Mouse (Mus musculus) central nervous system, embryonic 11.5 days (tissue): ENCODE measurements around the gene Krtap4-9. TPM values are rescaled to one million over a fixed set of nuclear protein-coding genes. Genes with fewer than 3 reads are reported as not detected.

Experiments used
- polyA plus RNA-seq: library from polyadenylated mRNA; depleted of rRNA; stranded (reverse); fragments of >200 nt; gene quantifications from 2 replicates; pipeline ENCODE4 v1.2.3, GENCODE M21; 2012; rRNA removed

Gene Krtap4-9
- not detected in 2 replicates for polyA plus RNA-seq

GRCm38 (mm10) chr11:99784900-99785299 is at the start of gene Krtap4-9:
TSS of gene Krtap4-9 (plus strand) at chr11:99785200.

GRCm38 (mm10) chr11:99772813-99773212 is 12.2 kb upstream of the Krtap4-9 start, which contains the start of gene Gm11595:
TSS of gene Gm11595 (minus strand) at chr11:99772913.

GRCm38 (mm10) chr11:99780604-99781003 is 4.4 kb upstream of the Krtap4-9 start, which contains the start of gene Krtap4-8:
TSS of gene Krtap4-8 (minus strand) at chr11:99780704.

GRCm38 (mm10) chr11:99793367-99793766 is 8.4 kb downstream of the Krtap4-9 start, which contains the start of gene Gm11596:
TSS of gene Gm11596 (minus strand) at chr11:99793467.

GRCm38 (mm10) chr11:99798832-99799231 is 13.8 kb downstream of the Krtap4-9 start, which contains the start of gene Gm11569:
TSS of gene Gm11569 (minus strand) at chr11:99798932.

GRCm38 (mm10) chr11:99804346-99804745 is 19.3 kb downstream of the Krtap4-9 start, which contains the start of gene Gm11554:
TSS of gene Gm11554 (minus strand) at chr11:99804446.

GRCm38 (mm10) chr11:99809792-99810191 is 24.8 kb downstream of the Krtap4-9 start, which contains the start of gene Krtap4-13:
TSS of gene Krtap4-13 (minus strand) at chr11:99809892.

GRCm38 (mm10) chr11:99815566-99815965 is 30.6 kb downstream of the Krtap4-9 start, which contains the start of gene Gm11564:
TSS of gene Gm11564 (minus strand) at chr11:99815666.

Other genes with a start within 250 kb of the Krtap4-9 start
- gene Krt40, start 242.0 kb upstream of the Krtap4-9 start, polyA plus RNA-seq: 0.07 TPM in 1 of 2 replicates, not detected in the other
- not detected in 2 replicates for gene Krtap3-3, start 234.3 kb upstream of the Krtap4-9 start, polyA plus RNA-seq
- not detected in 2 replicates for gene Krtap3-2, start 228.3 kb upstream of the Krtap4-9 start, polyA plus RNA-seq
- gene Gm11939, start 225.7 kb upstream of the Krtap4-9 start, polyA plus RNA-seq: not detected in 2 replicates
- gene Krtap3-1, start 218.6 kb upstream of the Krtap4-9 start, polyA plus RNA-seq: not detected in 2 replicates
- not detected in 2 replicates for gene Krtap1-5, start 204.2 kb upstream of the Krtap4-9 start, polyA plus RNA-seq
- not detected in 2 replicates for gene Krtap1-4, start 201.5 kb upstream of the Krtap4-9 start, polyA plus RNA-seq
- not detected in 2 replicates for gene Krtap1-3, start 193.9 kb upstream of the Krtap4-9 start, polyA plus RNA-seq
- not detected in 2 replicates for gene Krtap9-3, start 187.1 kb upstream of the Krtap4-9 start, polyA plus RNA-seq
- gene Gm11938, start 181.9 kb upstream of the Krtap4-9 start, polyA plus RNA-seq: not detected in 2 replicates
- gene Gm11937, start 175.0 kb upstream of the Krtap4-9 start, polyA plus RNA-seq: not detected in 2 replicates
- not detected in 2 replicates for gene Krtap2-4, start 170.4 kb upstream of the Krtap4-9 start, polyA plus RNA-seq
- not detected in 2 replicates for gene Gm11562, start 164.8 kb upstream of the Krtap4-9 start, polyA plus RNA-seq
- gene Krtap4-1, start 157.0 kb upstream of the Krtap4-9 start, polyA plus RNA-seq: not detected in 2 replicates
- not detected in 2 replicates for gene Krtap4-2, start 150.1 kb upstream of the Krtap4-9 start, polyA plus RNA-seq
- not detected in 2 replicates for gene Krtap4-7, start 141.1 kb upstream of the Krtap4-9 start, polyA plus RNA-seq
- gene Gm11555, start 135.0 kb upstream of the Krtap4-9 start, polyA plus RNA-seq: not detected in 2 replicates
- gene Gm11563, start 126.2 kb upstream of the Krtap4-9 start, polyA plus RNA-seq: not detected in 2 replicates
- gene Krtap4-6, start 119.2 kb upstream of the Krtap4-9 start, polyA plus RNA-seq: not detected in 2 replicates
- gene Gm14190, start 94.5 kb upstream of the Krtap4-9 start, polyA plus RNA-seq: not detected in 2 replicates
- gene Gm14180, start 50.9 kb upstream of the Krtap4-9 start, polyA plus RNA-seq: not detected in 2 replicates
- not detected in 2 replicates for gene Gm11595, start 12.3 kb upstream of the Krtap4-9 start, polyA plus RNA-seq
- not detected in 2 replicates for gene Krtap4-8, start 4.5 kb upstream of the Krtap4-9 start, polyA plus RNA-seq
- gene Gm11596, start 8.3 kb downstream of the Krtap4-9 start, polyA plus RNA-seq: not detected in 2 replicates
- gene Gm11569, start 13.7 kb downstream of the Krtap4-9 start, polyA plus RNA-seq: not detected in 2 replicates
- gene Gm11554, start 19.2 kb downstream of the Krtap4-9 start, polyA plus RNA-seq: not detected in 2 replicates
- not detected in 2 replicates for gene Krtap4-13, start 24.7 kb downstream of the Krtap4-9 start, polyA plus RNA-seq
- not detected in 2 replicates for gene Gm11564, start 30.5 kb downstream of the Krtap4-9 start, polyA plus RNA-seq
- not detected in 2 replicates for gene 2300003K06Rik, start 52.9 kb downstream of the Krtap4-9 start, polyA plus RNA-seq
- not detected in 2 replicates for gene Krtap4-16, start 66.4 kb downstream of the Krtap4-9 start, polyA plus RNA-seq
- gene Gm11568, start 72.7 kb downstream of the Krtap4-9 start, polyA plus RNA-seq: not detected in 2 replicates
- not detected in 2 replicates for gene Gm11559, start 79.3 kb downstream of the Krtap4-9 start, polyA plus RNA-seq
- not detected in 2 replicates for gene Krtap9-1, start 88.2 kb downstream of the Krtap4-9 start, polyA plus RNA-seq
- gene Gm11567, start 94.0 kb downstream of the Krtap4-9 start, polyA plus RNA-seq: not detected in 2 replicates
- not detected in 2 replicates for gene Krtap31-1, start 122.7 kb downstream of the Krtap4-9 start, polyA plus RNA-seq
- gene Gm11565, start 129.6 kb downstream of the Krtap4-9 start, polyA plus RNA-seq: not detected in 2 replicates
- gene Krtap31-2, start 151.1 kb downstream of the Krtap4-9 start, polyA plus RNA-seq: not detected in 2 replicates
- not detected in 2 replicates for gene Krtap9-5, start 163.3 kb downstream of the Krtap4-9 start, polyA plus RNA-seq
- not detected in 2 replicates for gene Krtap29-1, start 193.9 kb downstream of the Krtap4-9 start, polyA plus RNA-seq
- gene Krtap16-1, start 201.4 kb downstream of the Krtap4-9 start, polyA plus RNA-seq: not detected in 2 replicates
- gene Krtap17-1, start 208.8 kb downstream of the Krtap4-9 start, polyA plus RNA-seq: not detected in 2 replicates
- gene Krt33a, start 231.0 kb downstream of the Krtap4-9 start, polyA plus RNA-seq: not detected in 2 replicates
- 0.09 TPM in 1 of 2 replicates, not detected in the other for gene Krt33b, start 244.7 kb downstream of the Krtap4-9 start, polyA plus RNA-seq